Mouse (Mus musculus) urinary bladder, postnatal 14 days (tissue): Measurements from ENCODE around the gene Wiz.

Experiments
- DNase-seq: peaks from one replicate; pipeline ENCODE4 v3.0.0; 2021; ENCODE audit warnings: low spot score

The Wiz gene

DNA sequence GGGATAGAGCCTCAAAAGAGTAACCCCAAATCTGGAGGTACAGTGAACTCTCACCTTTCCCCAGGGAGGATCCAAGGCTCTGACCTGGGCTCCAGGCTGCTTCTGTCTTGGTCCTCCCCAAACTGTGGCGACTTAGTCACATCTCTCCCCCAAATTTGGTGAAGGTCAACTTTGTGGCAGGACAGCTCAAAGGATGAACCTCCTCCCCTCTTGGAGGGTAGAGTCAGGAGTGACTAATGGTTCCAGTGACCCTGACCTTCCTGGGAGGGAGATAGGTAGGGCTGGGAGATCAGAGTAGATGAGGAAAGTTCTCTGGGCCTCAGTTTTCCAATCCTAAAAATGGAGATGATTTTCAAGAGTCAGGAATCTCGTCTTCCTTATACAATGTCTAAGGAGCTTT lies 10.5 kb downstream of the Wiz start:
- DNase-seq, result no peak

- DNase-seq, result no peak
These were observed 12.1 kb downstream of the Wiz start for GRCm38 (mm10) chr17:32377137-32377536.

DNA sequence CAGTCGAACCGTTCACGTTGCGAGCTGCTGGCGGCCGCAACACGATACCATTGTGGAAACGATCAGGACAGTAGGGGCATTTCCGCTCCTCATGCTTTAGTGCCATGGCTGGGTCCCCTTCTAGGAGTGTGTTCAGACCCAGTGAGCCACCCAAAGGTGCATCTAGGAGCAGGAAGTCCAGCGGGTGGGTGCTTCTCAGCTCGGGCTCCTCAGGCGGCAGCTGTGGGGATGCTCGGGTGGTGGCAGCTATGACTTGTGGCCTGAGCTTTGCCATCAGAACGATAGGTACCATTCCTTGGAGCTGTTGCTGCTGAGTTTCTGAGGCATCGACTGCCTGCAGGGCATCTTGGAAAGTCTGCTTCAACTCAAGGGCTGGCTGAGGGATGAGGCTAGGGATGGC lies 12.8 kb downstream of the Wiz start:
- DNase-seq, result no peak

DNA sequence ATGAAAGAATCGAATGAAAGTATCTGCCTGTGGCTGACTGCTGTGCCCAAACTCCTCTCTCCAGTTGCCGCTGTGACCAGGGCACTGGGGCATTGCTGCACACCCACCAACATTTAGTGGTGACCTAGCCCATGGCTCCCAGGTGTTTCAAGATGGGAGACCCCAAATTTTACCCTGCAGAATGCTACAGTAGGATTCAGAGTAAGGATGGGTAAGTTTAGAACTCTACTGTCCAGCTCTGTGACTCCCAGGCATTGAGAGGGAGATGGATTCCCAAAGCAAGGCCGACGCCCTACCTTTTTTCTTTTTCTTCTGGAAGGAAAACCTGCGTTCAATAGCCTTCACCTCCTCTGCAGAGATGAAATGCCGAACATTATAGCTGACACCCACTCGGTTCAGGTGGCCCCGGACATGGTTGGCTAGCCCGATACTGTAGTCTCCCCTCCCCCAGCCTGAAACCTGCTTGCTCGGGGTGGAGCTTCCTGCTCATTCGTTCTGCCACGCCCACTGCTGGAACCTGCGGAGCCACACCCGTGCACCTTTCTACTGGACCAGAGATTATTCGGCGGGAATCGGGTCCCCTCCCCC lies 20.2 kb downstream of the Wiz start:
- no peak for DNase-seq

DNA sequence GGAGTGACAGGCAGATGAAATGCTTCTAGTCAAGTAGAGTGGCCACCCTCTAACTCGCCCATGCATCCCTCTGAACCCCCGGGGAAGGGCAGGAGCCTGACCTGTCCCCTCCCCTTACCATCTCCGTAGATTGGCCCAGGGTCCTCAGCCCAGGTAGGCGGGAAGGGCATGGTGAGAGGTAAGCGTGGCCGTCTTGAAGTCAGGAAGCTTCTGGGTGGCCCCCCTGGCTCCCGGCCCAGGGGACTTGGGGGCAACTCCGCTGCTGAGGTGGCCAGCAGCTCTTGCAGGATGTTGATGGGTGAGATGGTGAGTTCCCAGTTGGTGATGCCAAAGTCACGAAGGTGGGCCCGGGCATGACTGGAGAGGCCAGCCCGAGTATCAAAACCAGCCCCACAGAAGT lies 21.5 kb downstream of the Wiz start:
- no peak for DNase-seq

- DNase-seq, result no peak
These were observed 23.9 kb downstream of the Wiz start for GRCm38 (mm10) chr17:32365296-32365695.

- DNase-seq, result no peak
These were observed 24.4 kb downstream of the Wiz start for GRCm38 (mm10) chr17:32364850-32365249.

DNA sequence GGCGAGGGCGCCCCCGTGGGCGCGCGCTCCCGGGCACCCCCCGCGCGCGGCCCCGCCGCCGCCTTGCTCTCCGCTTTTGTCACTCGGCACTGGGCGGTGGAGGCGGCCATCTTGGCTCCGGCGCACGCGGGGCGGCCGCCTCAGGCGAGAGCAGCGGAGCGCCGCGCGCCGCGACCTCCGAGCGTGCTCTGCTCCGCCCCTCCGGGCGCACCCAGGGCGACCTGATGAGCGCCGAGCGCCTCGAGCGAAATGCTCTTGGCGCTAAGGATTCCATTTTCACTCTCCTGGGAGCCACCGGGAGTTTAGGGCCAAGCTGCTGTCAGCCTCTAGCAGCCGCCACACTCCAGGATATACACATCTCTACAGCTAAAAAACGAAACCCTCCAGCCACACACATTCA lies 24.9 kb downstream of the Wiz start:
- DNase-seq, result peak; percentile 89

DNA sequence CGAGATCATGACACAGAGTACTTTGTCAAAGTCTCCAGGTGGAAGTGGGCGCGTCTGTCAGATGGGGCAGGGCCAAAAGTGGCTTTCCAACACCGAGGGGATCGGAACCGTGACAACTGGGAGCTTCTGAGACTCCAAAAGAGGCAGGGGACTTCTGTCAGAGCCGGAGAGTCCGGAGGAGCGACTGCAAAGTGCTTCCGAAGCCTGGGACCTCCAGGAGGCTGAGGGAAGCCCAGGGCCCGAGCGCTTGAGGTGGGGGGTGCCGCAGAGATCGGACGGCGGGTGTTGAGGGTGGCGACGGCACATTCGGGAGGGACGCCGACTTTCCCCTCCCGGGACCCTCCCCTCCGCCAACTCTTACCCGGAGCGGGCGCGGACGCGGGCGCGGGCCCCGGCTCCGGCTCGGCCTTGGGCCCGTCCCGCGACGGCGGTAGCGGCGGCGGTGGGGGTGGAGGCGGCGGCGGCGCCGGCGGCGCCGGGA lies 25.4 kb downstream of the Wiz start:
- no peak for DNase-seq

DNA sequence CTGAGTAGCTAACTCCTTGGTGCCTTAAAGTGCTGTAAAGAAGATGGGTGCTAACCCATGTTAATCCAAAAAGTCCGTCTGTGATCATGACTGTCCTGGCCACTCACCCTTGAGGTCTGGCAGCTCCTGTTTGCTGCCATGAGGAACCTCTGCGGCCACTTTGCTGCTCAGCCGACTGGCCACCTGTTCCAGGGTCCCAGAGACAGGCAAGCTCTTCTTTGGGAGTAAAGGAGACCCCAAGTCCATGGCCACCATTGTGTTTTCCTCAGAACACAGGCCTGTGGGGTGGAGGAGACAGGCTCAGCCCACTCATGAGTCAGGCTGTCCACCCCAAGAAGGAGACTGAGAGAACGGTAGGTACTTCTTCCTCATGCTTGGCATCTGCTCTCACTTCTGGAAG lies 26.6 kb downstream of the Wiz start:
- no peak for DNase-seq

- no peak for DNase-seq
These were observed 29.3 kb downstream of the Wiz start for GRCm38 (mm10) chr17:32359928-32360327.

- DNase-seq, result no peak
These were observed 30.3 kb downstream of the Wiz start for GRCm38 (mm10) chr17:32358943-32359340.

GRCm38 (mm10) chr17:32358192-32358942 lies 30.9 kb downstream of the Wiz start:
- DNase-seq, result no peak

- no peak for DNase-seq
These were observed 32.2 kb downstream of the Wiz start for GRCm38 (mm10) chr17:32356766-32357760.

GRCm38 (mm10) chr17:32356281-32356680 lies 33.0 kb downstream of the Wiz start:
- DNase-seq, result no peak

- DNase-seq, result no peak
These were observed 34.2 kb downstream of the Wiz start for GRCm38 (mm10) chr17:32355031-32355430.

DNA sequence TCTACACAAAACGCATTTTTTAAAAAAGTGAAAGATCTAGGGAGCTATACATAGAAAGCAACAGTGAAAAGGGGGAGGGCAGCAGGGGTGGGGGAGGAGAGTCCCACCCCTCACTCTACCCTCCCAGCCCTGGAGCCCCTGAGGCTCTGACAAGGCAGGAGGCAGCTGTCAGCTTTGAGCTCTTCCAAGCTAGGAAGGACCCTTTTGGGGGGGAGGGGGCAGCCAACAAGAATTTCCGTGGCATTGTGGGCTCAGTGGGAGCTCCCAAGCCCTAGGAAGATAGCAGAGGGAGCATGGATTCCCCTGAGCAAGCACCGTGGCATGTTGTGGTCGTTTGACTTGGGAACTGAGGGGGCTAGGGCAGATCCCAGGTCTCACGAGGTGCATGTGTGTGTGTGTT lies 35.0 kb downstream of the Wiz start:
- DNase-seq, result no peak

- peak; percentile 36 for DNase-seq
These were observed 35.5 kb downstream of the Wiz start for GRCm38 (mm10) chr17:32353696-32354095.

DNA sequence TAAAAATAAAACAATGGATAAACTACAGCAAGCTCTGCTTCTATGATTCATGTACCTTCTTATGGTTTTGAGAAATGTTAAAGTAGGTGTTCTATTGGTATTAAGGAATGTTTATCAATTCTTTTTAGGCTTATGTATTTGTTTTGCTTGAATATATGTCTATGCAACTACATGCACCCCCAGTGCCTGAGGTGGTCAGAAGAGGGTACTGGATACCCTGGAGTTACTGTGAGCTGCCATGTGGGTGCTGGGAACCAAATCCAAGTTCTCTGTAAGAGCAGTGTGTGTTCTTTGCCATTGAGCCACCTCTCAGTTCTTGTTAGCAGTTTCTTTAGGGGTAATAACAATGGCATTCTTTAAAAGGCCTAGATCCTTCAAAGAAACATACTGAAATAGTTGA lies 37.5 kb downstream of the Wiz start:
- DNase-seq, result no peak

DNA sequence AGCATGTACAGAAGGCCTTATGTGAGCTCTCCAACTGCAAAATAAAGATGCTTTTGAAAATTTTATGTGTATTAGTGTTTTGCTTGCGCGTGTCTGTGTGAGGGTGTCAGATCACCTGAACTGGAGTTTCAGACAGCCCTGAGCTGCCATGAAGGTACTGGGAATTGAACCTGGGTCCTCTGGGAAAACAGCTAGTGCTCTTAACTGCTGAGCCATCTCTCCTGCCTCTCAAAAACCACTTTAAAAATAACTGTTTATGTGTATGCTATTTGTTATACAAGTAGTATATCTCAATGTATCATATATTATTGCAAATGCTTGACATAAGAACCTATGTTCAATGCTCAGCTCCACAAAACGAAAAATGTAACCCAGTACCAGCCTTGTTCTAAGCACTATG lies 38.0 kb downstream of the Wiz start:
- DNase-seq, result no peak

DNA sequence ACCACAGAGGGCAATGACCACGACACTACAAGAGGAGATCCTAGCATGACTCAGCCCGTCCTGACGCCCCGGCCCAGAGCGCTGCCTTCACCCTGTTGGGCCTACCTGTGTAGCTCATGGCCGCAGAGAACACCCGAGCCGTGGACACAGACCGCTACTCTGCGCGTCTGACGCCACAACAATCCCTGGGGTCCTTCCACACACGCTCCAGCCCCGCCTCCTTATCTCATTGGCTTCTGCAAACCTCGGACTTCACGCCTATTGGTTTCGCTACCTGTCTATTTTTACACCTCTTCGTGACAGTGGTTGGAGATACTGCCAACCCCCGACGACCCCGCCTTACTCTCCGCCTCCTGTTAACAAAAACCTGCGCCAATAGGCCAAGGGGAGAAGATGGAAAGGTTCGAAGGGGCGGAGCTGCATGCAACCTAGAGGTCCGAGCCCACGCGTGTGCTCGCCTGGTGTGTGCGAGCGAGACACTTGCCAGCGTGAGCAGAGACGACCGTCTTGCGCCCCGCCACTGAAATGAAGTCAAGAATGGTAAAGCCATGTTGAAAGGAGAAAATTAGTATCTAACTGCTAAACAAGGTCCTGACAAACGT lies 38.8 kb downstream of the Wiz start, which contains the start of gene Akap8l:
Gene Akap8l, minus strand, starts transcription at position 226 of the 602 bp plus-strand sequence.
- DNase-seq, result peak; percentile 97

- DNase-seq, result no peak
These were observed 39.3 kb downstream of the Wiz start for GRCm38 (mm10) chr17:32349851-32350381.
